Mouse (Mus musculus) brain, embryonic 14.5 days (tissue): ENCODE results near the gene Ptprj.

Source experiments
- CTCF ChIP-seq: fragments of 200-500 bp; IDR thresholded peaks from 2 replicates; pipeline ENCODE4 v1.5.1; 2012; ENCODE audit warnings: inconsistent platforms, mild to moderate bottlenecking, moderate library complexity, borderline replicate concordance; ENCODE audit not compliant: insufficient read depth, insufficient read length; ENCODE audit errors: extremely low read depth
- POLR2A ChIP-seq: fragments of 200-500 bp; IDR thresholded peaks from 2 replicates; pipeline ENCODE4 v1.6.1; 2012; ENCODE audit warnings: mild to moderate bottlenecking, inconsistent platforms, borderline replicate concordance; ENCODE audit not compliant: poor library complexity, insufficient read depth, insufficient read length, severe bottlenecking; ENCODE audit errors: extremely low read depth

DNA sequence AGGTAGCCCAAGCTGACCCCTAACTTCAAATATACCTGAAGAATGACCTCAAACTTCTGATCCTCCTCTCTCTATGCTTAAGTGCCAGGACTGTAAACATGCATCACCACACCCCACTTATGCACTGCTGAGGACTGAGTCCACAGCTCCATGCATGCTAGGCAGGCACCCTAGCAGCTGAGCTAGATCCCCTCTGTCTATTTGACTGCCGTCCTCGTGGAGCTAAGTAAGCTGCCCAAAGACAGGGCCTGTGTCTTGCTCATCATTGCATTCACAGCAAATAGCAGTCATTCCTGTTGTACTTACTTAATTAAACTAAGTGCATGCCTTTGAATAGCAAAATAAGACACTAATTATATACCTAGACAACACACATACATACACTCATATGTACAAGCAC lies 2.4 kb upstream of the Ptprj start:
- no peak for TF ChIP-seq CTCF
- TF ChIP-seq POLR2A, result no peak
